Mouse (Mus musculus) cerebellum, adult 2 months (tissue): ENCODE measurements around the gene Iqcm.

ENCODE experiments used
- CTCF ChIP-seq: fragments of 200-500 bp; IDR thresholded peaks from 2 replicates; pipeline ENCODE4 v1.5.1; 2011; ENCODE audit warnings: low read depth, mild to moderate bottlenecking, control low read depth, low read length, moderate library complexity, borderline replicate concordance; ENCODE audit not compliant: insufficient read depth
- POLR2A ChIP-seq: fragments of 200-500 bp; IDR thresholded peaks from 2 replicates; pipeline ENCODE4 v1.6.1; 2011; ENCODE audit warnings: low read length, control low read depth, borderline replicate concordance; ENCODE audit not compliant: insufficient read depth

DNA sequence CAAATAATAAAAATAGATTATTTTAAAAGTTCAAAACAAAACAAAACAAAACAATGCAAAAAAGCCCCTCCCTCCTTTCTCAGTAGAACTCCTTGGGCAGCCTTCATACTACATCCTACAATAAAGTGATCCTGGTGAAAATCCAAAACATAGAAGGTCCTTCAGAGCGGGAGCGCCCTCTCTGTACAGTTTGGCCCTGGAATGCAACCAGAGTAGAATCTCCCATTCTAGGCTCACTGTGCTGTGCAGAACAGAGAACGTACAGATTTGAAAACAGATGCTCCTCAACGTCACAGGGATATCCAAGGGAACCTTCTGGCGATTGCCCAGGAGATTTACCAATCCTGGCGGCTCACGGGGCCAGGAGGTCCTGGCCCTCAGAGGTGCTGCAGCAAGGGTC, at the start of gene Iqcm:
- TF ChIP-seq CTCF, result no peak
- no peak for TF ChIP-seq POLR2A
